Mouse (Mus musculus): ENCODE results near the gene Tiam1. TPM values are rescaled to one million over a fixed set of nuclear protein-coding genes. Genes with fewer than 3 reads are reported as not detected.

Tiam1 gene
- polyA plus RNA-seq (2015; fragmentation: Nextera tagmentation; extraction: Ambion mirVana) = 18.6 and 19.0 TPM in 2 replicates

DNA sequence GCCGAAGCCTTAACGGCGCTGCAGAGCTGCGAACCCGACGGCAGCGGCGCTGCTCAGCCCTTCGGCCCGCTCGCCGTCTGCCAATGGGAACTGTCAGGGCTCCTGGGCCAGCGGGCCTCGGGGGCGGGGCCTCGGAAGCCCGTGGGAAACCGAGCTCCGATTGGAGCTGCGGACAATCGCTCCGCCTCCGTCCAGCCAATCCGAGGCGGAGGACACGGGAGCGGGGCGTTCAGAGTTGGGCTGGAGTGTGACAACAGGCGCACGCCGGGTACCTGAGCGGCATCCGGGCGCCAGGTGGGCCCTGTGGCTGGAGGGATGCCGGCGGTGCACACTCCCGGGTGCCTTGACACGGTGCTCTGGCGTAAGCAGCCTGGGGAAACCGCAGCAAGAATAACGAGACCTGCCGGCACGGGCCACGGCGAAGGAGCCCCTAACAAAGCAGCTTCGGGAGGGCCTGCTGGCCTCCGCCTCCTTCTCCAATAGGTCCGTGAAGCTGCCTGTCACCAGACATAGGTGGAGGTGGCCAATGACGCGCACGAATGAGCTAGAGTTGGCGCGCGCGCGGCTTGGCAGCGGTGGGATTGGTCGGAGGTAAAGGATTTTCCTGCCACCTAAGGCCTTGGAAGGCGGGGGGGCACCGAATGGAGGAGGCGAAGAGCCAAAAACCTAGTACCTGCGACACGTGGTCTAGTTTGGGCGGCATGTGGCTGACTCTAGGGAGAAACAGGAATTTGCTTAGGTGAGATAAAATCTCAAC is at the start of gene Tiam1:
Tiam1 (minus strand) TSS at position 10 of the 757 bp plus-strand sequence.
- Histone ChIP-seq H3K9ac (peak within 1 kb of the TSS; percentile 81), H3K4me3 (replicated peaks) (peak within 1 kb of the TSS; percentile 84), H3K9me3 (replicated peaks) (no peaks in the 10 kb centered on the region), H3K27ac (peak within 1 kb of the TSS; percentile 96), H3K36me3 (no peaks in the 10 kb centered on the region), H3K4me1 (peaks cover 47% of the 10 kb centered on the region), H3K4me2 (peak within 1 kb of the TSS; percentile 97), H3K27me3 (0 out of 2 replicates have a peak, but pooled peaks cover 3% of the 10 kb centered on the region)
- under 1% methylated on average over 64 of the region's 64 CpGs for WGBS
- ATAC-seq (replicated peaks; ENCODE audit: low FRiP score) = peak; percentile 97

DNA sequence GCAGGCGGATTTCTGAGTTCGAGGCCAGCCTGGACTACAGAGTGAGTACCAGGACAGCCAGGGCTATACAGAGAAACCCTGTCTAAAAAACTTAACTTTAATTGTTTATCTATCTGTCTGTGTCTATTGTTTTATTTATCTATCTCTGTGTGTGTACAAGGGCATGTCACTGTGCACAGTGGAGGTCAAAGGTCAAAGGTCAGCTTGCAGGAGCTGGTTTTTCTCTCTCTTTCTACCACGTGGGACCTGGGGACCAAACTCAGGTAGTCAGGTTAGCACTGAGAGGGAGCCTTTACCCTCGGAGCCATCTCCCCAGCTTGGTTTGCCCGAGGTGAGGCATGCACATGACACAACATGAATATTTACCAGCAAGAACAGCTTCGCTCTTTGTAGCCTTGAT is 47.7 kb upstream of the Tiam1 start:
- H3K4me1 ChIP-seq = peaks cover 7% of the 10 kb centered on the region
- no peak overlapping the region for H3K9ac ChIP-seq
- H3K9me3 ChIP-seq (replicated peaks) = no peaks in the 10 kb centered on the region
- no peak for ATAC-seq (replicated peaks; ENCODE audit: low FRiP score)
- no peak overlapping the region for H3K27ac ChIP-seq
- no peak overlapping the region for H3K4me2 ChIP-seq
- H3K27me3 ChIP-seq = no peaks in the 10 kb centered on the region
- no peak overlapping the region for H3K4me3 ChIP-seq (replicated peaks)
- no peaks in the 10 kb centered on the region for H3K36me3 ChIP-seq
- WGBS = 74% methylated on average over 6 of the region's 6 CpGs

GRCm38 (mm10) chr16:90187453-90187852 is 43.9 kb upstream of the Tiam1 start:
- H3K4me1 ChIP-seq = peaks cover 7% of the 10 kb centered on the region
- no peaks in the 10 kb centered on the region for H3K36me3 ChIP-seq
- H3K4me3 ChIP-seq (replicated peaks) = no peak overlapping the region
- H3K4me2 ChIP-seq = peak overlapping the region; percentile 33
- H3K27me3 ChIP-seq = no peaks in the 10 kb centered on the region
- WGBS = 17% methylated on average over 13 of the region's 13 CpGs
- no peak overlapping the region for H3K27ac ChIP-seq
- H3K9ac ChIP-seq = no peak overlapping the region
- ATAC-seq (replicated peaks; ENCODE audit: low FRiP score) = peak; percentile 59
- H3K9me3 ChIP-seq (replicated peaks) = no peaks in the 10 kb centered on the region

GRCm38 (mm10) chr16:90185928-90186588 is 42.5 kb upstream of the Tiam1 start:
- Histone ChIP-seq H3K27ac (no peak overlapping the region), H3K4me1 (peaks cover 7% of the 10 kb centered on the region), H3K4me2 (no peak overlapping the region), H3K27me3 (no peaks in the 10 kb centered on the region), H3K9ac (no peak overlapping the region), H3K36me3 (no peaks in the 10 kb centered on the region), H3K9me3 (replicated peaks) (no peaks in the 10 kb centered on the region), H3K4me3 (replicated peaks) (no peak overlapping the region)
- peak; percentile 59; the same call in 1 of the 2 replicates for ATAC-seq (replicated peaks; ENCODE audit: low FRiP score)
- WGBS = 44% methylated on average over 8 of the region's 8 CpGs

DNA sequence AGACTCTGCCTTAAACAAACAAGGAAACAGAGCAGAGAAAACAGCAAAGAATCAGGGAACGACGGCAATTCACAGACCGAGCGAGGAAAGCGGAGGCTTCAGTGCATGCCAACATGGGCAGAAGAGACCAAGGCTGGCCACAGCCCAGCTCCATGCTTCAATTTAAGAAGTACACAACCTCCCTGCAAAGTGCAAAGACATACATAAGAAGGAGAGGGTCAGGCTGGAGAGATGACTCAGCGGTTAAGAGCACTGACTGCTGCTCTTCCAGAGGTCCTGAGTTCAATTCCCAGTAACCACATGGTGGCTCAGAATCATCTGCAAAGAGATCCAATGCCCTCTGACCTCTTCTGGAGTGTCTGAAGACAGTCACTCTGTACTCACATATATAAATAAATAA is 40.6 kb upstream of the Tiam1 start:
- 68% methylated on average over 6 of the region's 6 CpGs for WGBS
- no peak overlapping the region for H3K4me3 ChIP-seq (replicated peaks)
- H3K36me3 ChIP-seq = no peaks in the 10 kb centered on the region
- H3K4me1 ChIP-seq = peaks cover 7% of the 10 kb centered on the region
- H3K9me3 ChIP-seq (replicated peaks) = no peaks in the 10 kb centered on the region
- no peak for ATAC-seq (replicated peaks; ENCODE audit: low FRiP score)
- no peak overlapping the region for H3K4me2 ChIP-seq
- no peaks in the 10 kb centered on the region for H3K27me3 ChIP-seq
- H3K27ac ChIP-seq = no peak overlapping the region
- H3K9ac ChIP-seq = no peak overlapping the region

DNA sequence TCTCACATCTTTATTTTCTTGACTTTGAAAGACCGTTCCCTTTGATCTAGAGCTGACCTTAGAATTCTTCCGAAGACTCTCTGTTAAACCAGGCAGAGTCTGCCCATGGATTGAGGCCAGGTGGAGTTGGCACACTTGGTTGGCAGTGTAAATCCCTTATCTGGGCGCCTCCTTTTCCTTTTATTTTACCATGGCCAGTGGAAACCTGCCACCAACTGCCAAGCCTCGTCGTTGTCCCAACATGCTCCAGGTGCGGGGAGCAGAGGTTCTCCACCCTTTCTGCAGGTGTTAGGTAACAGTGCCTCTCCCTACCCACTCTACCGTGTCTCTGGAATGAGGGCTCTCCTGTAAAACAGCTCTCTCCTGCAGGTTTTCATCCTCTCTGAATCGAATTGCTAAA is 38.1 kb upstream of the Tiam1 start:
- no peak overlapping the region for H3K4me3 ChIP-seq (replicated peaks)
- 0 out of 2 replicates have a peak, but pooled peaks cover 3% of the 10 kb centered on the region for H3K27me3 ChIP-seq
- WGBS = 82% methylated on average over 8 of the region's 8 CpGs
- no peaks in the 10 kb centered on the region for H3K4me1 ChIP-seq
- H3K4me2 ChIP-seq = no peak overlapping the region
- ATAC-seq (replicated peaks; ENCODE audit: low FRiP score) = no peak
- H3K9ac ChIP-seq = no peak overlapping the region
- no peaks in the 10 kb centered on the region for H3K9me3 ChIP-seq (replicated peaks)
- no peak overlapping the region for H3K27ac ChIP-seq
- H3K36me3 ChIP-seq = no peaks in the 10 kb centered on the region

DNA sequence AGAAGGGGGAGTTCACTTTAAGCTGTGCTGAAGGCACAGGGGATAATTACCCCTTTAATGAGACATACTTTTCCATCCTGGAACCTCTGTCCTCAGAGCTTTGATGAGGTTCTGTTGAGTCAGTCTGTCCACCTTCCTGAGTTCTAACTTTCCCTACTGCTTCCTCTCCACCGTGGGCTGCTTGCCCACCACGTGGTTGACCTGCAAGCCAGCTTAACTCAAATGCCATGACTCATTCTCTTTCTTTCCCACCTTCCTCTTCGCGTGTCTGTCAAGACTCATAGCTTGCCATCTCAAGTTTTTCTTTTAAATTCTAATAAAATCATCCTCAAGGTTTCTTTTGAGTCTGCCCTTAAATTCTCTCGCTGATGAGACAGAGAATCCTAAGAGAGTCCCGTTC is 37.4 kb upstream of the Tiam1 start:
- 0 out of 2 replicates have a peak, but pooled peaks cover 3% of the 10 kb centered on the region for H3K27me3 ChIP-seq
- H3K4me2 ChIP-seq = no peak overlapping the region
- no peaks in the 10 kb centered on the region for H3K9me3 ChIP-seq (replicated peaks)
- no peak overlapping the region for H3K4me3 ChIP-seq (replicated peaks)
- H3K9ac ChIP-seq = no peak overlapping the region
- 83% methylated on average over 6 of the region's 6 CpGs for WGBS
- no peaks in the 10 kb centered on the region for H3K36me3 ChIP-seq
- H3K27ac ChIP-seq = no peak overlapping the region
- no peak for ATAC-seq (replicated peaks; ENCODE audit: low FRiP score)
- no peaks in the 10 kb centered on the region for H3K4me1 ChIP-seq

GRCm38 (mm10) chr16:90179892-90180291 is 36.3 kb upstream of the Tiam1 start:
- ATAC-seq (replicated peaks; ENCODE audit: low FRiP score) = no peak
- Histone ChIP-seq H3K9ac (no peak overlapping the region), H3K9me3 (replicated peaks) (no peaks in the 10 kb centered on the region), H3K4me2 (no peak overlapping the region), H3K36me3 (no peaks in the 10 kb centered on the region), H3K4me3 (replicated peaks) (no peak overlapping the region), H3K4me1 (no peaks in the 10 kb centered on the region), H3K27ac (no peak overlapping the region), H3K27me3 (0 out of 2 replicates have a peak, but pooled peaks cover 3% of the 10 kb centered on the region)
- 84% methylated on average over 5 of the region's 5 CpGs for WGBS

- 92% methylated on average over 3 of the region's 3 CpGs for WGBS
These were observed 34.8 kb upstream of the Tiam1 start for GRCm38 (mm10) chr16:90178404-90178803.

GRCm38 (mm10) chr16:90177425-90177824 is 33.9 kb upstream of the Tiam1 start:
- ATAC-seq (replicated peaks; ENCODE audit: low FRiP score) = no peak
- Histone ChIP-seq H3K4me2 (no peak overlapping the region), H3K27me3 (0 out of 2 replicates have a peak, but pooled peaks cover 3% of the 10 kb centered on the region), H3K4me3 (replicated peaks) (no peak overlapping the region), H3K4me1 (no peaks in the 10 kb centered on the region), H3K9me3 (replicated peaks) (no peaks in the 10 kb centered on the region), H3K9ac (no peak overlapping the region), H3K27ac (no peak overlapping the region), H3K36me3 (no peaks in the 10 kb centered on the region)
- 81% methylated on average over 8 of the region's 8 CpGs for WGBS

More at GRCm38 (mm10) chr16:90178404-90178803, 34.8 kb upstream of the Tiam1 start:
- Histone ChIP-seq H3K9me3 (replicated peaks) (no peaks in the 10 kb centered on the region), H3K9ac (no peak overlapping the region), H3K36me3 (no peaks in the 10 kb centered on the region), H3K4me1 (no peaks in the 10 kb centered on the region), H3K27ac (no peak overlapping the region), H3K27me3 (0 out of 2 replicates have a peak, but pooled peaks cover 3% of the 10 kb centered on the region), H3K4me2 (no peak overlapping the region), H3K4me3 (replicated peaks) (no peak overlapping the region)
- ATAC-seq (replicated peaks; ENCODE audit: low FRiP score) = no peak

- no peaks in the 10 kb centered on the region for H3K4me1 ChIP-seq
- WGBS = 67% methylated on average over 10 of the region's 10 CpGs
- H3K4me2 ChIP-seq = no peak overlapping the region
- no peaks in the 10 kb centered on the region for H3K9me3 ChIP-seq (replicated peaks)
- no peak overlapping the region for H3K27ac ChIP-seq
- no peak overlapping the region for H3K4me3 ChIP-seq (replicated peaks)
- no peak for ATAC-seq (replicated peaks; ENCODE audit: low FRiP score)
- 0 out of 2 replicates have a peak, but pooled peaks cover 3% of the 10 kb centered on the region for H3K27me3 ChIP-seq
- H3K36me3 ChIP-seq = no peaks in the 10 kb centered on the region
- no peak overlapping the region for H3K9ac ChIP-seq
These were observed 32.9 kb upstream of the Tiam1 start for GRCm38 (mm10) chr16:90176472-90176871.

GRCm38 (mm10) chr16:90171416-90171815 is 27.8 kb upstream of the Tiam1 start:
- Histone ChIP-seq H3K4me3 (replicated peaks) (no peak overlapping the region), H3K27me3 (no peaks in the 10 kb centered on the region), H3K9ac (no peak overlapping the region), H3K36me3 (no peaks in the 10 kb centered on the region), H3K4me1 (0 out of 2 replicates have a peak, but pooled peaks cover 2% of the 10 kb centered on the region), H3K27ac (no peak overlapping the region), H3K4me2 (no peak overlapping the region), H3K9me3 (replicated peaks) (no peaks in the 10 kb centered on the region)
- ATAC-seq (replicated peaks; ENCODE audit: low FRiP score) = no peak
- 69% methylated on average over 8 of the region's 8 CpGs for WGBS
